Mouse (Mus musculus): ENCODE results near the gene Fam217b. TPM values are rescaled to one million over a fixed set of nuclear protein-coding genes. Genes with fewer than 3 reads are reported as not detected.

Gene Fam217b
- polyA plus RNA-seq, 1 experiment from 2014 or later: 3.4 TPM

- ATAC-seq (no peak), DNase-seq (ENCODE audit: low read depth, low spot score) (no peak)
- POLR2A ChIA-PET: no interaction called here
- no peaks in the 10 kb centered on the region for H3K27me3 ChIP-seq
- TF ChIP-seq CTCF (IDR thresholded peaks at IDR 0.05): no peak
- CTCF ChIA-PET: no interaction called here
- in situ Hi-C loops (cut with MboI; ENCODE audit: low pct_unique_long_range_greater_than_20kb): loop anchor here (10.0 kb wide), 1 partner anchor 1454 kb away; no protein-coding TSS in a partner anchor
Measured at GRCm38 (mm10) chr2:178420576-178420975, 6.3 kb downstream of the Fam217b start.

- in situ Hi-C loops (cut with MboI; ENCODE audit: low pct_unique_long_range_greater_than_20kb): loop anchor here (10.0 kb wide), 1 partner anchor 1453 kb away; no protein-coding TSS in a partner anchor
- no peaks in the 10 kb centered on the region for H3K27me3 ChIP-seq
- TF ChIP-seq CTCF (IDR thresholded peaks at IDR 0.05): no peak
- no peak for DNase-seq (ENCODE audit: low read depth, low spot score)
- no peak for ATAC-seq
- CTCF ChIA-PET: interaction anchor here (0.6 kb wide), 1 partner anchor 253 kb away, joined by 3 read pairs; no protein-coding TSS in a partner anchor
- POLR2A ChIA-PET: no interaction called here
Measured at GRCm38 (mm10) chr2:178421603-178422002, 7.3 kb downstream of the Fam217b start.

- no peak for TF ChIP-seq CTCF (IDR thresholded peaks at IDR 0.05)
- in situ Hi-C loops (cut with MboI; ENCODE audit: low pct_unique_long_range_greater_than_20kb): loop anchor here (10.0 kb wide), 1 partner anchor 1453 kb away; no protein-coding TSS in a partner anchor
- POLR2A ChIA-PET: no interaction called here
- no peaks in the 10 kb centered on the region for H3K27me3 ChIP-seq
- CTCF ChIA-PET: no interaction called here
- no peak for ATAC-seq
- DNase-seq (ENCODE audit: low read depth, low spot score): no peak
Measured at GRCm38 (mm10) chr2:178422186-178422585, 7.9 kb downstream of the Fam217b start.

- in situ Hi-C loops (cut with MboI; ENCODE audit: low pct_unique_long_range_greater_than_20kb): loop anchor here (10.0 kb wide), 1 partner anchor 1452 kb away; no protein-coding TSS in a partner anchor
- TF ChIP-seq CTCF (IDR thresholded peaks at IDR 0.05): no peak
- H3K27me3 ChIP-seq: no peaks in the 10 kb centered on the region
- ChIA-PET CTCF (no interaction called here), POLR2A (no interaction called here)
- peak; percentile 84 for ATAC-seq
- no peak for DNase-seq (ENCODE audit: low read depth, low spot score)
Measured at GRCm38 (mm10) chr2:178423223-178423622, 8.9 kb downstream of the Fam217b start.

- in situ Hi-C loops (cut with MboI; ENCODE audit: low pct_unique_long_range_greater_than_20kb): loop anchor here (10.0 kb wide), 1 partner anchor 1449 kb away; no protein-coding TSS in a partner anchor
- CTCF ChIA-PET: no interaction called here
- POLR2A ChIA-PET: no interaction called here
- no peak for ATAC-seq
- no peaks in the 10 kb centered on the region for H3K27me3 ChIP-seq
- no peak for TF ChIP-seq CTCF (IDR thresholded peaks at IDR 0.05)
- DNase-seq (ENCODE audit: low read depth, low spot score): no peak
Measured at GRCm38 (mm10) chr2:178426229-178426628, 11.9 kb downstream of the Fam217b start.

GRCm38 (mm10) chr2:178427181-178427580 is 12.9 kb downstream of the Fam217b start:
- POLR2A ChIA-PET: interaction anchor here (0.6 kb wide), 1 partner anchor 1910 kb away, joined by 3 read pairs; no protein-coding TSS in a partner anchor
- DNase-seq (ENCODE audit: low read depth, low spot score) (no peak), ATAC-seq (no peak)
- CTCF ChIA-PET: no interaction called here
- in situ Hi-C loops (cut with MboI; ENCODE audit: low pct_unique_long_range_greater_than_20kb): loop anchor here (10.0 kb wide), 1 partner anchor 1448 kb away; no protein-coding TSS in a partner anchor
- H3K27me3 ChIP-seq: no peaks in the 10 kb centered on the region
- no peak for TF ChIP-seq CTCF (IDR thresholded peaks at IDR 0.05)

- in situ Hi-C loops (cut with MboI; ENCODE audit: low pct_unique_long_range_greater_than_20kb): loop anchor here (10.0 kb wide), 1 partner anchor 1447 kb away; no protein-coding TSS in a partner anchor
- H3K27me3 ChIP-seq: no peaks in the 10 kb centered on the region
- no peak for ATAC-seq
- no peak for DNase-seq (ENCODE audit: low read depth, low spot score)
- CTCF ChIA-PET: interaction anchor here (0.9 kb wide), 1 partner anchor 10 kb away, joined by 3 read pairs; no protein-coding TSS in a partner anchor
- no peak for TF ChIP-seq CTCF (IDR thresholded peaks at IDR 0.05)
- POLR2A ChIA-PET: no interaction called here
Measured at GRCm38 (mm10) chr2:178428183-178428582, 13.9 kb downstream of the Fam217b start.

- ChIA-PET CTCF (no interaction called here), POLR2A (no interaction called here)
- no peaks in the 10 kb centered on the region for H3K27me3 ChIP-seq
- DNase-seq (ENCODE audit: low read depth, low spot score): no peak
- in situ Hi-C loops (cut with MboI; ENCODE audit: low pct_unique_long_range_greater_than_20kb): loop anchor here (10.0 kb wide), 1 partner anchor 1446 kb away; no protein-coding TSS in a partner anchor
- no peak for ATAC-seq
- no peak for TF ChIP-seq CTCF (IDR thresholded peaks at IDR 0.05)
Measured at GRCm38 (mm10) chr2:178428676-178429075, 14.4 kb downstream of the Fam217b start.

- ATAC-seq: no peak
- no peaks in the 10 kb centered on the region for H3K27me3 ChIP-seq
- in situ Hi-C loops (cut with MboI; ENCODE audit: low pct_unique_long_range_greater_than_20kb): loop anchor here (10.0 kb wide), 1 partner anchor 1445 kb away; no protein-coding TSS in a partner anchor
- no peak for TF ChIP-seq CTCF (IDR thresholded peaks at IDR 0.05)
- POLR2A ChIA-PET: no interaction called here
- CTCF ChIA-PET: no interaction called here
- no peak for DNase-seq (ENCODE audit: low read depth, low spot score)
Measured at GRCm38 (mm10) chr2:178429426-178429825, 15.1 kb downstream of the Fam217b start.

GRCm38 (mm10) chr2:178430231-178430630 is 15.9 kb downstream of the Fam217b start, which contains the start of gene Cdh26:
TSS of gene Cdh26 (plus strand) at chr2:178430531.
- in situ Hi-C loops (cut with MboI; ENCODE audit: low pct_unique_long_range_greater_than_20kb): no loop called here
- POLR2A ChIA-PET: no interaction called here
- CTCF ChIA-PET: no interaction called here
- no peak for TF ChIP-seq CTCF (IDR thresholded peaks at IDR 0.05)
- ATAC-seq (no peak), DNase-seq (ENCODE audit: low read depth, low spot score) (no peak)
- H3K27me3 ChIP-seq: no peaks in the 10 kb centered on the region

- ChIA-PET POLR2A (no interaction called here), CTCF (no interaction called here)
- ATAC-seq (no peak), DNase-seq (ENCODE audit: low read depth, low spot score) (no peak)
- TF ChIP-seq CTCF (IDR thresholded peaks at IDR 0.05): no peak
- no peaks in the 10 kb centered on the region for H3K27me3 ChIP-seq
- in situ Hi-C loops (cut with MboI; ENCODE audit: low pct_unique_long_range_greater_than_20kb): no loop called here
Measured at GRCm38 (mm10) chr2:178433495-178433894, 19.2 kb downstream of the Fam217b start.

GRCm38 (mm10) chr2:178433903-178434302 is 19.6 kb downstream of the Fam217b start:
- DNase-seq (ENCODE audit: low read depth, low spot score) (no peak), ATAC-seq (no peak)
- no peaks in the 10 kb centered on the region for H3K27me3 ChIP-seq
- in situ Hi-C loops (cut with MboI; ENCODE audit: low pct_unique_long_range_greater_than_20kb): no loop called here
- CTCF ChIA-PET: no interaction called here
- no peak for TF ChIP-seq CTCF (IDR thresholded peaks at IDR 0.05)
- POLR2A ChIA-PET: no interaction called here
